Mouse (Mus musculus): ENCODE measurements at regions not wholly inside any gene's neighbourhood (a gene's known extent, or its start where the extent isn't known, plus 50 kb on each side); places are given as distances from the start of the nearest gene placed in this dataset.

DNA sequence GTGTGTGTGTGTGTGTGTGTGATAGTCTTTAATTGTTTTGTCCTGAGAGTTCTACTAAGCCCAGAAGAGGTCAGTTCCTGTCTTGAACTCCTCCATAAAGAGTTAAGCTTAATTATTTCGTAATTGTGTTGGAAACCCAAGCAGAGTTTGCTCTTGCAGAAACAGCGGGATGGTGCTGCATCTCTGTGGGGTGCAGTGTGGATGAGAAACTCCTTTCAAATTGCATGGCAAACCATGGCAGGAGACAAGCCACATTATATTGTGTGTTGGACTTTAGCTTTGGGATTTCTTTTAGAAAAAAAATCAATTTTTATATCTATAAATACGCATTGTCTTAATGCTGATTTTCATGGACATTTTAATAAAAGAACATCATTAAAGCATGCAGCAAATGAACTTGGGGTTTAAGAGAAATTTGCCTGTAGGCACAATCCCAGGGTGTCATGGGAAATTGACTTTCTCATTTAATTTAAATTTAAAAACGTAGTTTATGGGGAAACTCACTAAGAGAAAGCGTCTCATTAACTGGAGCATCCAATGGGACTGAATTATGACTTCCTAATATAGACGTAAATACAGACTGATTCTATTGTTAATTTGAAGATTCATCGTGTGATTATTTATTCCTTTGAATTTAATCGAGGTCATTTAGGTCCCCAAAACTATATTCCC, 61.4 kb upstream of the Olfr275 start:
- H3K36me3 ChIP-seq (replicated peaks): no peaks in the 10 kb centered on the region
- H3K4me3 ChIP-seq (ENCODE audit: low read depth, low read length): no peak overlapping the region
- H3K4me1 ChIP-seq (ENCODE audit: insufficient read depth, low read depth, low read length): no peaks in the 10 kb centered on the region
- no peaks in the 10 kb centered on the region for H3K9me3 ChIP-seq (replicated peaks)
- TF ChIP-seq CTCF (IDR thresholded peaks at IDR 0.05; ENCODE audit: low read depth, low read length) (no peak), TAL1 (conservative IDR thresholded peaks at IDR 0.05; ENCODE audit: low read depth, low read length) (no peak), POLR2AphosphoS5 (IDR thresholded peaks at IDR 0.05; ENCODE audit: insufficient replicate concordance, low read depth, low read length) (no peak)
- H3K27me3 ChIP-seq (ENCODE audit: insufficient read depth, low read length): no peaks in the 10 kb centered on the region
- ATAC-seq (ENCODE audit: extremely low read depth, insufficient number of reproducible peaks, low FRiP score, poor library complexity, severe bottlenecking) (no peak), DNase-seq (ENCODE audit: low spot score) (no peak)
